In the genomic region with DNA sequence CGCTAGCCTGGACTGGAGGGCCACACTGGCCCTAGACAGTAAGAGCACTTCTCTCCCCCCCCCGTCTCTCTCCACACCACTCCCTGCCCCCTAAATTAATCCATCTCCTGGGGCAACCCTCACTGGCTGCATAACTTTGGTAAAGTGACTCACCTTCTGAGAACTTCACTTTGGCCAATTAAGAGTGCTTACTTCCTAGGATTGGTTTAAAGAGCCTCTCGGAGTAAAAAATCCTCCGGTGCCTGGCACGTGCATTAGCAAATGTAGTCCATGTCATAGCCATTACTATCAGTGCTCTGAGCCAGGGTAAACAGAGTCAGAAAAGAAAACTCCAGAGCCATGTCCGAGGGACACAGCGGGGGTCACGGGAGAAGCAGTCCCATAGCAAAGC, we compare ENCODE assay signal across 6 mouse cellular contexts.
"Had no signal": no experiment of that assay in that cellular context is flagged by ENCODE, and none has a peak within 500 bp of the region (broad histone marks: within the 10 kb centered on the region; RNA-seq: fewer than 3 reads in every experiment).

No protein-coding gene starts in this region.

- H3K4me1 ChIP-seq: liver, embryonic 13.5 days had no signal

- H3K36me3 ChIP-seq: limb, embryonic 12.5 days; liver, embryonic 13.5 days; midbrain, embryonic 12.5 days; neural tube, embryonic 15.5 days; stomach, embryonic 15.5 days had no signal

- H3K4me2 ChIP-seq: limb, embryonic 12.5 days; liver, embryonic 13.5 days; midbrain, embryonic 12.5 days; neural tube, embryonic 15.5 days; stomach, embryonic 15.5 days had no signal

- DNase-seq: liver, embryonic 13.5 days had no signal

- H3K9ac ChIP-seq: limb, embryonic 12.5 days; liver, embryonic 13.5 days; liver, postnatal 0 days; midbrain, embryonic 12.5 days; neural tube, embryonic 15.5 days; stomach, embryonic 15.5 days had no signal

- H3K4me3 ChIP-seq: limb, embryonic 12.5 days; liver, embryonic 13.5 days; midbrain, embryonic 12.5 days; neural tube, embryonic 15.5 days; stomach, embryonic 15.5 days had no signal

- H3K9me3 ChIP-seq: limb, embryonic 12.5 days; liver, embryonic 13.5 days; midbrain, embryonic 12.5 days; neural tube, embryonic 15.5 days; stomach, embryonic 15.5 days had no signal

- H3K27me3 ChIP-seq: limb, embryonic 12.5 days; liver, embryonic 13.5 days; midbrain, embryonic 12.5 days; neural tube, embryonic 15.5 days; stomach, embryonic 15.5 days had no signal

- H3K27ac ChIP-seq: limb, embryonic 12.5 days; liver, embryonic 13.5 days; midbrain, embryonic 12.5 days; neural tube, embryonic 15.5 days; stomach, embryonic 15.5 days had no signal
